Mouse (Mus musculus): ENCODE measurements around the gene Lypd6b.

DNA sequence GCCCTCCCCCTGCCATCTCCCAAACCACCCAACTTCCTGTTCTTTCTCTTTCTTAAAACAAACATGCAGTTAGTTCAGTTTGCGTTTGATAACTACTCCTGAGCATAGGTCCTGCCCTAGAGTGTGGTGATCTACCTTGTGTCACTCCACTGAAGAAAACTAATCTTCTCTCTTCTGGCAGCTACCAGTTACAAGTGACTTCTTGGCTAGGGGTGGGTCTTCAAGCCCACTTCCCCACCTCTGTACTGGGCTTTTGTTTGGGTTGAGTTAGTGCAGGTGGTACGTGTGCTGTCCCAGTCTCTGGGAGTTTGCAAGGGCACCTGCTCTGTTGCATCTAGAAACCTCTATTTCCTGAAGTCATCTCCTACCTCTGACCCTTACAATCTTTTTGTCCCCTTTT is 60.3 kb downstream of the Lypd6b start:
- no peak for TF ChIP-seq GATA1 (IDR thresholded peaks at IDR 0.05; ENCODE audit: borderline replicate concordance, low read length)
- no peak for TF ChIP-seq TAL1 (conservative IDR thresholded peaks at IDR 0.05; ENCODE audit: low read depth, low read length)
- TF ChIP-seq CTCF (IDR thresholded peaks at IDR 0.05; ENCODE audit: low read depth, low read length) = no peak
- TF ChIP-seq POLR2AphosphoS5 (IDR thresholded peaks at IDR 0.05; ENCODE audit: insufficient replicate concordance, low read depth, low read length) = no peak
- TF ChIP-seq GATA2 (IDR thresholded peaks at IDR 0.05; ENCODE audit: borderline replicate concordance, low read depth, low read length) = no peak

Data from G1E (cell line).